Mouse (Mus musculus): Measurements from ENCODE around the gene Rfc4.

Gene Rfc4

GRCm38 (mm10) chr16:23127673-23128375 is at the start of gene Rfc4:
TSS of gene Rfc4 (minus strand) at chr16:23127737.
- peak; percentile 90 to 92 for DNase-seq (ENCODE audit: low spot score in 2 of 2)

DNA sequence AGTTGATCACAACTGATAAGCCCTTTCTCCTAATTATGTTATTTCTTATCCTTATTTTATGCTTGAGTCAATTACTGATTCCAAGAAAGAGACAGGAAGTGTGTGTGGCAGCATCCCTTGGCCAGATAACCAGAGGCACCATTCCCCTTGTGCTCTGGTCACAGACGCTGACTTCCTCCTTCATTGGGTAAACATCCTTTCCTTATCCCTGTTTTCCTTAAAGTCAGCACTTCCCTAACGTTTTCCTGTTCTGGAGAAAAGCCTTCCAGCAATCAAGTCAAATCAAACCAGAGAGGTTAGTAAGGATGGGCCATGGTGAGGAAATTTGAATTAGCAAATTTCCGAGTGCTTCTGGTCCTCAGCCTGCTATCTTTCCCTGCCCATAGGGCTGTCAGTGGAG is 48.4 kb upstream of the Rfc4 start:
- no peak for DNase-seq (ENCODE audit: low spot score in 2 of 2)

GRCm38 (mm10) chr16:23174855-23175254 is 47.3 kb upstream of the Rfc4 start:
- no peak for DNase-seq (ENCODE audit: low spot score in 2 of 2)

GRCm38 (mm10) chr16:23173904-23174303 is 46.4 kb upstream of the Rfc4 start:
- no peak for DNase-seq (ENCODE audit: low spot score in 2 of 2)

DNA sequence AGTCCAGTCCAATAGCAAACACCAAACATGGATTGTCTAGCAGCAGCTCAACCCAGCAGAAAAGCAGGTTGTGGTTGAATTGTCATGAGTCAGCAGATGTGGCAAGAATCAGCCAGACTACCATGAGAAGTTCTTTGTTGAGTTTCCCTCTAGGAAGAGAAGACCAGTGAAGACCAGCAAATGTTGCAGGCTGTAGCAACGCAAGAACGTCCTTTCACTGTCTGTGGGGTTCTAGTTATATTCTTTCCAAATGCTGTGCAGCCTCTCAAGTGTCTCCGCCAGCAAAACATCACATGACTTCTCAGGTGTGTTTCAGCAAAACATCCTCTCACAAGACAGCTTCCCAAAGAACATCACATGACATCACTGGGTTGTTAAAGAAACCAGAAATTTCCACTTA is 43.3 kb upstream of the Rfc4 start:
- no peak for DNase-seq (ENCODE audit: low spot score in 2 of 2)

- DNase-seq (ENCODE audit: low spot score in 2 of 2), result no peak
These were observed 39.5 kb upstream of the Rfc4 start for GRCm38 (mm10) chr16:23167079-23167478.

- no peak for DNase-seq (ENCODE audit: low spot score in 2 of 2)
These were observed 39.1 kb upstream of the Rfc4 start for GRCm38 (mm10) chr16:23166646-23167045.

- no peak for DNase-seq (ENCODE audit: low spot score in 2 of 2)
These were observed 37.9 kb upstream of the Rfc4 start for GRCm38 (mm10) chr16:23165441-23165840.

- no peak for DNase-seq (ENCODE audit: low spot score in 2 of 2)
These were observed 36.9 kb upstream of the Rfc4 start for GRCm38 (mm10) chr16:23164443-23164842.

DNA sequence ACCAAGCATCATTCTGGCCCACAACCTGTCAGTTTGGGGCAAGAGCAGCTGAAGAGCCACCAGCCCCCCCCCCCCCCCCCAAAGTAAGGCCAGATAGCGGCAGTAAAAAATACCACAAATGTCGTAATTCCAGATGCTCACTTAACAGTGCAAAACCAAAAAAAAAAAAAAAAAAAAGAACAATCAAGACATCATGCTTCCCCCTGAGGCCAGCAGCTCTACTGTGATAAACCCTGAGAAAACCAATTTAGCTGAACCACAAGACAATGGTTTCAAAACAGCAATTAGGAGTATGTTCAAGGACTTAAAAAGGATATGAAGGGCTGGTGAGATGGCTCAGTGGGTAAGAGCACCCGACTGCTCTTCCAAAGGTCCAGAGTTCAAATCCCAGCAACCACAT is 34.6 kb upstream of the Rfc4 start:
- DNase-seq (ENCODE audit: low spot score in 2 of 2), result no peak

DNA sequence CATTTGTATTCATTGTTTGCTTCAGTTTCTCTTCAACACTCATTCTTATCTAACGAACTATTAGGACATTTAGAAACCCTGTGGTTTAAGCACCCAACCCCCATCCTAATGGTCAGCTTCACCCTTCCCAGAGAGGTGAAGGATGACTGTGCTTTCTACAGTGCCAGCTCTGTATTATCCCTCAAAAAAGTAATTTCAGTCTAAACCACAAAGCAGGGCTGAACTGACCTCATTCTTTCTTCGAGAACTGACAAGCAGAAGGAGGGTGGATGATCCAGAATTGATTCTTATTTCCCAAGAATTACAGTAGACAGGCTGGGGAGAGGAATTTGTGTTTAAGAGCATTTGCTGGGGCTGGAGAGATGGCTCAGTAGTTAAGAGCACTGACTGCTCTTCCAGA is 32.2 kb upstream of the Rfc4 start:
- no peak for DNase-seq (ENCODE audit: low spot score in 2 of 2)

DNA sequence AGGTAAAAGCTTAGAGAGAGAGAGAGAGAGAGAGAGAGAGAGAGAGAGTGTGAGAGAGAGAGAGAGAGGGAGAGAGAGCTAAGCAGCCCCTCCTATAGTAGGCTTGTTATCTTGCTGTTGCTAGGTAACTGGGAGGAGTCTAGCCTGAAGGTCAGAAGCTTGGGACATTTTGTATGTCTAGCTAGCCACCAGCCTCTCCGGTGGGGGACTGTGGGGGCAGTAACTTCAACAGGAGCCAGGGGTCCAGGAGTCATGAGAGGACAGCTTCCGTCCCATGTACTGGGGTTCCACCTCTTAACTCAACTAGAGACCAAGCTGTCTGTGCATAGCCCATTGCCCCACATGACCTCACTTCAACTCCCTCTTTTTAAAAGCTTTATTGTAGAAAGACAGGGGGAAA is 31.4 kb upstream of the Rfc4 start:
- DNase-seq (ENCODE audit: low spot score in 2 of 2), result no peak

- no peak for DNase-seq (ENCODE audit: low spot score in 2 of 2)
These were observed 30.8 kb upstream of the Rfc4 start for GRCm38 (mm10) chr16:23158292-23158691.

GRCm38 (mm10) chr16:23157013-23157412 is 29.5 kb upstream of the Rfc4 start:
- DNase-seq (ENCODE audit: low spot score in 2 of 2), result no peak

DNA sequence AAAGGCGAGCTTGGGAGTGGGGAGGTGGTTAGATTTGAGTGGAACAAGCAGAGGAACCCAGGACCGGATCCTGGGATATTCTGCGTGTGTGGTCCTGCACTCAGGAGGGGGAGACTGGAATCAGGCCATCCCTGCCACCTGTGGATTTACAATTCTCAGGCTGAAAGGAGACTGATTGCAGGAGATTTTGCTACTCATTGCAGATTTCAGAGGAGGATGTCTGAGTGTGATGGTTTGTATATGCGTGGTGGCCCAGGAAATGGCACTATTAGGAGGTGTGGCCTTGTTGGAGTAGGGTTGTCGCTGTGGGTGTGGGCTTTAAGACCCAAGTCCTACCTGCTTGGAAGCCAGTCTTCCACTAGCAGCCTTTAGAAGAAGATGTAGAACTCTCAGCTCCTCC is 26.7 kb upstream of the Rfc4 start:
- no peak for DNase-seq (ENCODE audit: low spot score in 2 of 2)

GRCm38 (mm10) chr16:23151423-23151822 is 23.9 kb upstream of the Rfc4 start:
- DNase-seq (ENCODE audit: low spot score in 2 of 2), result peak in 1 of 2 experiments; percentile 31

DNA sequence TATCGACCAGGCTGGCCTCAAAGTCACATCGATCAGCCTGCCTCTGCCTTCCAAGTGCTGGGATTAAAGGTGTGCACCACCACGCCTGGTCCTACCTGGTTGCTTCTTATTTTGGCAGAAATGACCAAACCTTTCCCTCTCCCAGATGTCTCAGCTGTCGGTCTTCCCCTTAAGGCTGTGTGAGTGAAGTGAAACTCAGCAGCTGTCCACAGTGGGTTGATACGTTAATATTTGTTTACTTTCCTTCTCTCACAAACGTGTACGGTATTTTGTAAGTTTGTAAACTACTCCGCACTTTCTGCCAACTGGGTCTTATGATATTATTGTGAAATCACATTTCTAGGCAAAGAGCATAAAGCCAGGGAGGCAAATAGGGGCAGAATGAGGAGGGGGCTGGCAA is 21.9 kb upstream of the Rfc4 start:
- DNase-seq (ENCODE audit: low spot score in 2 of 2), result no peak

- DNase-seq (ENCODE audit: low spot score in 2 of 2), result no peak
These were observed 21.4 kb upstream of the Rfc4 start for GRCm38 (mm10) chr16:23148936-23149335.

- DNase-seq (ENCODE audit: low spot score in 2 of 2), result no peak
These were observed 18.7 kb upstream of the Rfc4 start, which contains the start of gene Adipoq for GRCm38 (mm10) chr16:23146280-23146679. TSS of gene Adipoq (plus strand) at chr16:23146536.

DNA sequence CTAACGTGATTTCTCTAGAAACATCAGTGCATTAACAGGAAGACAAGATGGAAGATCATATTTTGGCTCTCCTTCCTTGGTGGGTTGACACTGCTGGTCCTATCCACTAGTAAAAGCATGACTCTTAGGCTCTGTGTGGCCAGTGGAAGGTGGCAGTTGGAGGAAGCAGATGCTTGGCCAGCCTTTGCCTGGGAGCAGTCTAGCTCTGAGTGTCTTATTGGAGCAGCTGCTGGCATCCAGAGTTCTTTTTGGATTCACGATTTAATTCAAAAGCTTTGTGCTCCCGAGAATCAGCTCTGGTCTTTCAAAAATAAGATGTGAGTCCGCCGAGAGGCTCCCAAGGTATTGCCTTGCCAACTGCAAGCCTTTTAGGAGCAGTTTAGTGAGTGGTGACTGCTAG is 17.7 kb upstream of the Rfc4 start:
- no peak for DNase-seq (ENCODE audit: low spot score in 2 of 2)

GRCm38 (mm10) chr16:23144326-23144725 is 16.8 kb upstream of the Rfc4 start:
- DNase-seq (ENCODE audit: low spot score in 2 of 2), result no peak

- no peak for DNase-seq (ENCODE audit: low spot score in 2 of 2)
These were observed 13.4 kb upstream of the Rfc4 start for GRCm38 (mm10) chr16:23140911-23141310.

DNA sequence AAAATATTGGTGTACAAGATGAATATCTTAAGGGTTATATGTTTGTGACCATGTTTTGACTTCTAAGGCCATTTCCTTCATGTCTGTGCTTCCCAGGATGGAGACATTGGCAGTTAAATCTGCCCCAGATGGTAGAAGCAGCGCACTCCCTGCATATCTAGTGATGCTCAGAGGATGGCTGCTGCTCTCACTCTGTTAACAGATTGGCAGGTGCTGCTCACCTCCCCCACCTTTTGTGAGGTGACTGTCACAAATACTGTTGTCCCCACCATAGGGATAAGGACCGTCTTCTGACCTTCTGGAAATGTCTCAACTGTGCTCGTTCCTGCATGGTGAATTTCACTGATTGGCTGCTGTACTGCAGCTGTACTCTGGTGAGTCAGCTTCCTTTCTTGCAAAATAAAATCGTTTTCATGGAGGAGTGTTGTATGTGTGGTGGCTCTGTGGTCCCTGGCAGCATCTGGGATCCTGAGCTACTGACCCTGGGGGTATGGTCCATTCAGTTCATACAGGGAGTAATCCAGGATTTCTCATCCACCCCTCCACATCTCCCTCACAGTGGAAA is 9.0 kb upstream of the Rfc4 start:
- DNase-seq (ENCODE audit: low spot score in 2 of 2), result no peak
